Mouse (Mus musculus) hindbrain, embryonic 10.5 days (tissue): Measurements from ENCODE around the gene Irak2. TPM values are rescaled to one million over a fixed set of nuclear protein-coding genes. Genes with fewer than 3 reads are reported as not detected.
"Not testable (repeated sequence)": the region's sequence is repeated elsewhere in the genome, so short reads cannot be mapped to it uniquely, and the experiment has no call there.

Experiments
- DNase-seq: peaks from one replicate; pipeline ENCODE4 v3.0.0-alpha.2; 2017; ENCODE audit warnings: low spot score
- H3K27ac ChIP-seq: fragments of 300-500 bp; sonication (generic); 2 replicates; pipeline ENCODE4 v1.5.1; 2016; ENCODE audit warnings: mild to moderate bottlenecking, moderate library complexity
- H3K27me3 ChIP-seq: fragments of 300-500 bp; sonication (generic); 2 replicates; pipeline ENCODE4 v1.6.1; 2016; ENCODE audit warnings: mild to moderate bottlenecking; ENCODE audit not compliant: poor library complexity, insufficient read depth, severe bottlenecking
- H3K36me3 ChIP-seq: fragments of 300-500 bp; sonication (generic); 2 replicates; pipeline ENCODE4 v1.6.1; 2016; ENCODE audit warnings: mild to moderate bottlenecking, moderate library complexity
- H3K4me1 ChIP-seq: fragments of 300-500 bp; sonication (generic); replicated peaks from 2 replicates; pipeline ENCODE4 v1.6.1; 2016; ENCODE audit warnings: mild to moderate bottlenecking
- H3K4me3 ChIP-seq: fragments of 300-500 bp; sonication (generic); 2 replicates; pipeline ENCODE4 v1.5.1; 2016; ENCODE audit warnings: mild to moderate bottlenecking, moderate library complexity
- H3K9me3 ChIP-seq: fragments of 300-500 bp; sonication (generic); 2 replicates; pipeline ENCODE4 v1.6.1; 2016; ENCODE audit warnings: mild to moderate bottlenecking, moderate library complexity
- WGBS: fragments of 180-500 bp; shearing (Covaris S2); methylation state at CpG from one replicate; pipeline ENCODE4 v1.1.7; 2016; 5-methylcytosine and 5-hydroxymethylcytosine counted together
- polyA plus RNA-seq: library from polyadenylated mRNA; unstranded; fragments of >200 nt; fragmentation: Nextera tagmentation; extraction: Ambion mirVana; gene quantifications from 2 replicates; pipeline ENCODE4 v1.2.1, GENCODE M21; 2016

Gene Irak2
- polyA plus RNA-seq, 1 experiment from 2014 or later = 6.8 TPM

DNA sequence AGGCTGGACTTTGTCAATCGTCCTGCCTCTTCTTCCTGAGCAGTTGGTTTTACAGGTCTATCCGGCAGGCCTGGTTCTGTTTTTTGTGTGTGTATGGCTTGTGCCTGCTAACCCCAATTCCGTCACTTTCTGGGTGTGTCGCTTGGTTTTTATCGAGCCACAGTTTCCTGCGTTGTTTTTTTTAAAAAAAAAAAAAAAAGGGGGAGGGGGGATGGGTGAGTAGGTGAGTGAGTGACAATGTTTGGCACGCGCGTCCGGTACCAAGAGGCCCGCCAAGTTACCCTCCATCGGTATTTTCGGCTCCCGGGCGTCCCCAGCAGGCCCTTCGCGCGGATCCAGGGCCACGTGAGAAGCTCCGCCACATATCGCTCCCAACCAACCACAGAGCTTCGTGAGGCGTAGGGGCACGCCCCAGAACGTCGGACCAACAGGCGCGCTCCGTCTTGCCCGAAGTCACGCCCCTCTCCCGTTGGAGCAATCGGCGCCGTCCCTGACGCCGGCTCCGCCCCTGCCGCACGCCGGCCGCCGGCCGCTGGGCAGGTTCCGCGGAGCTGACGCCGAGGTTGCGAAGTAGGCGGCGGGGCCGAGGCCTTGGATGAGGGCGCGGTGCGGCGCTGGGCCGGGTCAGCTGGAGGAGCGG lies 58.4 kb downstream of the Irak2 start, which contains the start of gene Tatdn2:
Gene Tatdn2 (plus strand): TSS at position 469 of the 640 bp plus-strand sequence.
- peak within 1 kb of the TSS; percentile 92 for H3K27ac ChIP-seq
- WGBS = under 1% methylated on average over 58 of the region's 58 CpGs
- DNase-seq = peak; percentile 96
- H3K36me3 ChIP-seq = peaks cover 23% of the 10 kb centered on the region
- no peaks in the 10 kb centered on the region for H3K27me3 ChIP-seq
- H3K4me1 ChIP-seq = peaks cover 32% of the 10 kb centered on the region
- H3K9me3 ChIP-seq = no peaks in the 10 kb centered on the region
- H3K4me3 ChIP-seq = peak within 1 kb of the TSS; percentile 95

DNA sequence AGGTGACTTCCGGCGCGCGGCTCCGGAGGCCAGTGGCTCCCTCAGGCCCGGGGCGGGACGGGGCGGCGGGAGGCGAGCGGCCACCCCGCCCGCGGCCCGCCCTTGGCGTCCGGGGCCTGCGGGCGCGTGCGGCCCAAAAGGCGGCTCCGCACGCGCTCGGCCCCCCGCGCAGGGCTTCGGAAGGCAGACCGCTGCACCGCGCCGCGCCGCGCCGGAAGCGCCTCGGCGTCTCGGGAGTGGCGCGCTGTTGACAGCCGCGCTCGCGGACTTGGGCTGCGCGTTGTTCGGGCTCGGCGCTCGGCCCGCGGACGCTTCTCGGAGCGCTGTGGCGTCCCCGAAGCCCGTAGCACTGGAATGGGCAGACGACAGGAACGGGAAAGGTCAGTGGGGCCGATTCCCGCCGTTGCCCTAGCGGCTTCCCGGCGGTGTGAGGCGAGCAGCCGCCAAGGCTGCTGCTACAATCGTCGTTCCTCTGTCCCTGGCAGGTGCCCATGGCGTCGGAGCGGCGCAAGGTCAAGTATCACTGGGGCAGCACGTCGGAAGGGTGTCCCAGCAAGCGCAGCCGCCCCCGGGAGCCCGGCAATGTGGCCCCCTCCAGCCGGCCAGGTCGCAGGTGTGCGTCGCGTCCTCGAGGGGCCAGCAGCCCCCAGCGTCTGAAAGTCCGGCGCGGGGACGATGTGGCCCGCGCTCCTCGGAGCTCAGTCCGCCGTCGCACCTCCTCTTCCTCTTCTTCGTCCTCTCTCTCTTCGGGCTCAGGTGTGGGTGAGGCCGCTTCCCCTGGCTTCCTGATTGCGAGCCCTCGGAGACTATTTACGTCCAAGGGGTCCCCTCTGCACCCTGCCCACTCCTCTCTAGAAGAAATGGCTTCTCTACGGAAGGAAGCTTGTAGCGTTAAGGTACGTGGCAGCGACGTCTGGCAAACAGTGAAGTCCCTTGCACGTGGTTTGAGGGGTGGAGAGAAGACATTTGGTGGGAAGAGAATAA lies 59.2 kb downstream of the Irak2 start:
- DNase-seq = peak; percentile 26
- peaks cover 31% of the 10 kb centered on the region for H3K36me3 ChIP-seq
- H3K27ac ChIP-seq = peak overlapping the region; percentile 92
- peak overlapping the region; percentile 95 for H3K4me3 ChIP-seq
- WGBS = under 1% methylated on average over 113 of the region's 113 CpGs
- no peaks in the 10 kb centered on the region for H3K9me3 ChIP-seq
- no peaks in the 10 kb centered on the region for H3K27me3 ChIP-seq
- H3K4me1 ChIP-seq = peaks cover 32% of the 10 kb centered on the region

DNA sequence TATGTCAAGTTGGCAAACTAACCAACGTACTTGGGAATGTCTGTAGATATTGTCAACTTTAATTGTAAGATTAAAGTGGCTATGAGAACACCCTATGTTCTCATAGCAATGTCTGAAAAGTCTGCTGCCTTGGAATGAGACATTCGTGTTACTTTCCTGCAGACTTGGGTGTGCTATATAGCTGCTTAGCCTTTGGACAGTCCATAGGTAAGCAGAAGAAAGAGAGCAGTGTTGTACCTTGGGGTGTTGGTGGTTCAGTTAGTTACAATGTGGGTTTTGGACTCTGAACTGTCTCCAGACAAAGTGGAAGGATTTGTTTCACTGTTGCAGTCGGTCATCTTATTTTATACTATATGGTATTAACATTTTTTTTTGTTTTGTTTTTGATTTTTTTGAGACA lies 74.5 kb downstream of the Irak2 start:
- H3K4me1 ChIP-seq = no peaks in the 10 kb centered on the region
- no peak overlapping the region for H3K27ac ChIP-seq
- 93% methylated on average over 3 of the region's 3 CpGs for WGBS
- DNase-seq = no peak
- H3K27me3 ChIP-seq = no peaks in the 10 kb centered on the region
- H3K36me3 ChIP-seq = peaks cover 99% of the 10 kb centered on the region
- no peak overlapping the region for H3K4me3 ChIP-seq
- H3K9me3 ChIP-seq = no peaks in the 10 kb centered on the region

DNA sequence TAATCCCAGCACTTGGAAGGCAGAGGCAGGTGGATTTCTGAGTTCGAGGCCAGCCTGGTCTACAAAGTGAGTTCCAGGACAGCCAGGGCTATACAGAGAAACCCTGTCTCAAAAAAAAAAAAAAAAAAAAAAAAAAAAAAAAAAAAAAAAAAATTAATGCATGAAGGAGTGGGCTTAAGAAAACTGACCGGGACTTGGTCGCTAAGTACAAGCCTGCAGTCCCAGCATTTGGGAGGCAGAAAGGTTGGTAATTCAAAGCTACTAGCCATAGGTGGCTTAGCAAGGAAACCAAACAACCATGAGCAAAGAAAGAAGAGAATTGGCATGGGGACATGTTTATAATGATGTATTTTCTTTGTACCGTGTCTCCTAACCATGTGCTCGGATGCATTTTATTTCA lies 75.1 kb downstream of the Irak2 start:
- H3K4me3 ChIP-seq, H3K9me3 ChIP-seq, DNase-seq, H3K27ac ChIP-seq, H3K27me3 ChIP-seq, H3K4me1 ChIP-seq: not testable (repeated sequence)
- peaks cover 99% of the 10 kb centered on the region for H3K36me3 ChIP-seq
- WGBS = 96% methylated on average over 5 of the region's 5 CpGs

DNA sequence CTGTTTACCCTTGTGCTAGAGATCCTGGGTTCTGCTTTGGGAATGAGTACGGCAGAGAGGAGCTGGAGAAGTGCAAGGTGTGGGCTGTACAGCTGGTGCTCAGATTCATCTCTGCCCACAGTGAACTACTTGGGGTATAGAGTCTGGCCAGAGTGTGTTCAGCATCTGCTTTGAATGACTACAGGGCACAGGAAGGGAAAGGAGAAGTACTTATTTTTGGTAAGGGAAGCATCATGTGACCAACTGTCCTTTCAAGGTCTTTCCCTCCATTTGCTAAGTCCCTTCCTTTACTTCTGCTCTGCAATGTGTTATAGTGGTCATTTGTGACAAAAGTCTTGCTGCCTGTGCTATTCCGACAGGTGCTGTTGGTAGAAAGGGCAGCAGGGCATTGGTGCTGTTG lies 76.0 kb downstream of the Irak2 start:
- peaks cover 99% of the 10 kb centered on the region for H3K36me3 ChIP-seq
- WGBS = 93% methylated on average over 2 of the region's 2 CpGs

DNA sequence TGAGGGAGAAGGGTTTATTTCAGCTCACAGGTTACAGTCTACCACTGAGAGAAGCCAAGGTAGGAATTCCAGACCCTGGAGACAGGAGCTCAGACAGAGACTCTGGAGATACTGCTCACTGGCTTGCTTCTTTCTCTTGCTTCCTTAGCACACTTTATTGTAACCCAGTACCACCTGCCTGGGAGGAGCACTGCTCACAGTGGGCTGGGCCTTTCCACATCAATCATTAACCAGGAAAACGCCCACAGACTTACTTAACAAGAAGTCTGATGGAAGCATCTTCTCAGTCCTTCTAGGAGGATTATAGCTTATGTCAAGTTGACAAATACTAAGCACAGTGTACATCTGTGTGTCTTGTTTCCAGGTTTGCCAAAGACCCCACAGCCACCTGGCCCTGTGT lies 76.5 kb downstream of the Irak2 start:
- H3K4me3 ChIP-seq = no peak overlapping the region
- WGBS = 84% methylated on average over 1 of the region's 1 CpGs
- H3K9me3 ChIP-seq = no peaks in the 10 kb centered on the region
- no peak for DNase-seq
- no peaks in the 10 kb centered on the region for H3K4me1 ChIP-seq
- H3K27ac ChIP-seq = no peak overlapping the region
- no peaks in the 10 kb centered on the region for H3K27me3 ChIP-seq
- H3K36me3 ChIP-seq = peaks cover 99% of the 10 kb centered on the region

More for the DNA sequence above, 76.0 kb downstream of the Irak2 start:
- Histone ChIP-seq H3K27ac (no peak overlapping the region), H3K27me3 (no peaks in the 10 kb centered on the region), H3K4me3 (no peak overlapping the region), H3K9me3 (no peaks in the 10 kb centered on the region), H3K4me1 (no peaks in the 10 kb centered on the region)
- DNase-seq = no peak

DNA sequence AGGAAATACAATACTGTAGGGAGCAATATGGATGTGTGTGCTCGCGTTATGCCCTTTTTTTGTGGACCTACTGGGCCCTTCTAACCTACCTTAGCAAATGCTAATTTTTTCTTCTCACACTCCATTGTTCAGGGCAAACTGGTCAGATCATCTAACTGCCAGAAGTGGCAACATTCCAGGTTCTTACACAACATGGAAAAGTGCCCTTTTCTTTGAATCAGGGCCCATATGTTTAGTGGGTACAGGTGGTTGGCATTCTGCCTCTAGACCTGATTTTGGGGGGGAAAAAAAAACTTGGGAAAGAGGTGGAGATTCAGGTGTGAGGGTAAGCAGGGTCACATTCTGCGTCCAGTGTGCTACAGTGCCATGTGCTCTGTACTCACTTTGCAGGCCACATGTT lies 79.3 kb downstream of the Irak2 start:
- H3K36me3 ChIP-seq = peaks cover 96% of the 10 kb centered on the region

DNA sequence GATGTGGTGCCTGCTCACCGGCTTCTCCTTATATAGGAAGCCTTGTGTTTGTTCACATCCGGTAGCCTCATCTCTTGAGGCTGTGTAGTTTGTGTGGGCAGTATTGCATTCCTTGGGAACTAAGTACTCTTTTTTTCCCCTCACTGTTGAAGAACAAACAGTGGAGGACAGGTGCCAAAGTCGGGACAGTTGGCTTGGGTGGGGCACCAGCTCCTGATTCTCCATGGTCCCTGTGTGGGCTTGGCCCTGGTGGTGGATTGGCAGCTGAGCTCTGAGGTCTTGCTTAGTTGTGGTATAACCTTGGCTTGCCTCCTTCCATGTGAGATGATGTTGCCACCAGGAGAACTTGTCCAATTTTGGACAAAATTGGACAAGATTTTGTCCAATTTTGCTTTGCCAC lies 81.6 kb downstream of the Irak2 start, which contains the start of gene Ghrl:
Gene Ghrl (minus strand): TSS at position 3 of the 400 bp plus-strand sequence.
- H3K27me3 ChIP-seq = no peaks in the 10 kb centered on the region
- no peaks in the 10 kb centered on the region for H3K9me3 ChIP-seq
- WGBS = 90% methylated on average over 3 of the region's 3 CpGs
- no peaks in the 10 kb centered on the region for H3K4me1 ChIP-seq
- H3K4me3 ChIP-seq = no peak within 1 kb of the TSS
- DNase-seq = no peak
- no peak within 1 kb of the TSS for H3K27ac ChIP-seq
- H3K36me3 ChIP-seq = peaks cover 82% of the 10 kb centered on the region

More for the DNA sequence above, 79.3 kb downstream of the Irak2 start:
- H3K27me3 ChIP-seq = no peaks in the 10 kb centered on the region
- no peak overlapping the region for H3K4me3 ChIP-seq
- H3K4me1 ChIP-seq = no peaks in the 10 kb centered on the region
- 91% methylated on average over 3 of the region's 3 CpGs for WGBS
- no peak overlapping the region for H3K27ac ChIP-seq
- H3K9me3 ChIP-seq = no peaks in the 10 kb centered on the region
- DNase-seq = no peak

DNA sequence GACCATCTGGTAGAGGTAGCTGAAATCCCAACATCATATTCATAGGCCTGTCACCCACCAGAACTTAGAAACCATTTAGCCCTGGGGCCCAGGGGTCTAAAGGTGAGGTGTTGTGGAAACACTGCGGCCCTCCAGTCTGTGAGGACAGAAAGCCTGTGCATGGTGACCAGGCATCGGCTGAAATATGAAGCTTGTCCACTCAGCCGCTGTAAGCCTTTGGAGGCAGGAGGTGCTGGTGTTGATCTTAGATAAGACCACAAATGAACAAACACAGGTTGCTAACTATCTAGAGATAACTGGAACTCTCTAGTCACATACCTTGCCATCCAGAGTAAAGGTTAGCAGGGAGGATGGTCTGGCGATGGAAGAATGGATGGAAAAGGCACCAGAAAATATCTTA lies 82.8 kb downstream of the Irak2 start:
- DNase-seq = no peak
- no peak overlapping the region for H3K27ac ChIP-seq
- no peaks in the 10 kb centered on the region for H3K27me3 ChIP-seq
- H3K9me3 ChIP-seq = no peaks in the 10 kb centered on the region
- H3K36me3 ChIP-seq = peaks cover 82% of the 10 kb centered on the region
- H3K4me1 ChIP-seq = no peaks in the 10 kb centered on the region
- no peak overlapping the region for H3K4me3 ChIP-seq
- WGBS = 91% methylated on average over 4 of the region's 4 CpGs

DNA sequence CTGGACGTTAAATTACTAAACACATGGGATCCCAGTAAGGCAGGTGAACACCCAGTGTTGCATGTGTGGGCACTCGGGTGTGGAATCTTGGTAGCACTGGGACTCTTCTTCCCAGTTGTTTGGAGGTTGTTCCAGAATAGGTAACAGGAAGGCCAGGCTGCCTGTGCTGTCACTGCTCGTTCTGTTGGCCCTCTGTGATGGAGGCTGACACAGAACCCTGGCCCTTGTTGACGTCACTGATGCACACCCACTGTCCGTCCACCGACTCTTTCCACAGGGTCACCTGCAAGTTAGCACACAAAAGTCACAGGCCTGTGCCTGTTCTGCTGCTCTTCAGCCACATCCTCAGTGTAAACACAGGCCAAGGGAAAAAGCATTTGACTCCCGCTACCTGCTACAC lies 89.9 kb downstream of the Irak2 start:
- WGBS = 91% methylated on average over 7 of the region's 7 CpGs
- DNase-seq = no peak
- Histone ChIP-seq H3K27me3 (no peaks in the 10 kb centered on the region), H3K36me3 (peaks cover 91% of the 10 kb centered on the region), H3K9me3 (no peaks in the 10 kb centered on the region), H3K4me3 (no peak overlapping the region), H3K27ac (no peak overlapping the region), H3K4me1 (no peaks in the 10 kb centered on the region)

DNA sequence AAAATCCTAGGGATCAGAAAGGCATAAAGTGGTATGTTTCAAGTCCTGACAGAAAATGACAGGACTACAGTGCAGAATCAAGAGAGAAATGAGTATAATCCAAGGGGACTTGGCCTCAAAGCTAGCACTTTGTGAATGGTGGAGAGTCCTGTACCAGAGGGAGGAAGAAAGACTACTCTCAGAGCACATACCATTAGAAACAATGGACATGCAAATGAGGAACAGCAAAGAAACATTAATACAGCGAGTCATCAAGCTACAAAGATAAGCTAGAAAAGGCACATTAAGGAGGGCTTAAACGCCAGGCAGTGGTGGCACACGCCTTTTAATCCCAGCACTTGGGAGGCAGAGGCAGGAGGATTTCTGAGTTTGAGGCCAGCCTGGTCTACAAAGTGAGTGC lies 93.0 kb downstream of the Irak2 start:
- Histone ChIP-seq H3K36me3 (peaks cover 100% of the 10 kb centered on the region), H3K4me1 (no peaks in the 10 kb centered on the region), H3K4me3 (no peak overlapping the region), H3K9me3 (no peaks in the 10 kb centered on the region), H3K27ac (no peak overlapping the region), H3K27me3 (no peaks in the 10 kb centered on the region)
- 97% methylated on average over 3 of the region's 3 CpGs for WGBS
- DNase-seq = no peak

DNA sequence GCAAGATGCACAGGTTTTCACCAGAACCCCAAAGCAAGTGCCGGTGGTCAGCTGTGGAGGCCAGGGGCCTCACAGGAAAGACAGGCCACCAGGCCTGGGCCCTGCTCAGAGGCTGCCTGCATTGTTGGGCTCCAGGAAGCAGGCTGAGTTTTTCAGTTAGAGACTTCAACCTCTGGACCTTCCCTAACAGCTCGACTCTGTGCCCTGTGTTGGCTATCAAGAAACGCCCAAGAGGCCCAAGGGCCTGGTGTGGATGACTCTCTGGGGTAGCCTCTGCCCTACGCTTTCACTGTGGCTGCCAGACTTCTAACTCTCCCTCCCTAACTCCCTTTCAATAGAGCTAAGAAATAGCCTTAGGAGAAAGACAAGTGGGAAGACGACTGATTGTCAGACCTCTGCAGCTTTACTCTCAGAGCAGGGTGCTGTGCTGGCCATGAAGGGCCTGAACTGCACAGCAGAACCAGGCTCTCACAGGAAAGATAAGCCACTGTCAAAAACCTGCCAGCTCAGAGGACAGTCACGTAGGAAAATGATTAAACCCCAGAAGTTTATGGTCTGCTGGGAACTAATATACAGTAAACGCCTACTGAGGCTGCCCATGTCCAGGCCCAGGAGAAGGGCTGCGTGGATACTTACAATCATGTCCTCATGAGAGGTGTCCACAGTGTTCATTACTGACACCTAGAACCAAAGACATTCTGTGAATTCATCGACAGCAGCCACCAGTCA lies 99.2 kb downstream of the Irak2 start:
- H3K4me1 ChIP-seq = peaks cover 16% of the 10 kb centered on the region
- H3K27ac ChIP-seq = no peak overlapping the region
- H3K9me3 ChIP-seq = no peaks in the 10 kb centered on the region
- WGBS = 95% methylated on average over 9 of the region's 9 CpGs
- no peak overlapping the region for H3K4me3 ChIP-seq
- H3K36me3 ChIP-seq = peaks cover 63% of the 10 kb centered on the region
- no peaks in the 10 kb centered on the region for H3K27me3 ChIP-seq
- no peak for DNase-seq
